Mouse (Mus musculus) spleen, adult 10 weeks (tissue): Measurements from ENCODE around the gene Olfr881. TPM values are rescaled to one million over a fixed set of nuclear protein-coding genes. Genes with fewer than 3 reads are reported as not detected.

Experiments used
- polyA plus RNA-seq: library from polyadenylated mRNA; stranded (reverse); fragments of 350-450 nt; fragmentation: Illumina TruSeq; extraction: RNeasy Lipid Tissue Mini Kit (QIAGEN cat#74804); gene quantifications from one replicate; pipeline ENCODE4 v1.2.3, GENCODE M21; 2015; ENCODE audit warnings: low replicate concordance; ENCODE audit not compliant: insufficient read depth

Gene Olfr881
- polyA plus RNA-seq: not detected

DNA sequence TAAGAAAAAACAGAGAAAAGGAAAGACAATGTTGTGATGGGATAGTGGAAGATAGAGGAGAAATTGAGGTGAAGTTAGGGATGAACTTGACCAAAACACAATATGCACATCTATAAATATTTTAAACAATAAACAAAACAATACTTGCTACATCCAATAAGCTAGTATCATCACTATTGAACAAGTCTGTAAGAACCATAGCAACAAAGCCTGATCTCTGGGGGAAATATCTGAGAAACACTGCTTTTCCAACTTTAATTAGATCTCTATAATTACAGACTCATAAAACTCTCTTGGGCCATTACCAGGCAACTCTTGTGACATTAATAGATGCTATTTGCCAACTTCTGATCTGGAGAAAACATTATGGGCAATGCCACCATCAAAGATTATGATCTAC, at the start of gene Olfr881:
Olfr881 (plus strand) TSS at position 301 of the 400 bp plus-strand sequence.

DNA sequence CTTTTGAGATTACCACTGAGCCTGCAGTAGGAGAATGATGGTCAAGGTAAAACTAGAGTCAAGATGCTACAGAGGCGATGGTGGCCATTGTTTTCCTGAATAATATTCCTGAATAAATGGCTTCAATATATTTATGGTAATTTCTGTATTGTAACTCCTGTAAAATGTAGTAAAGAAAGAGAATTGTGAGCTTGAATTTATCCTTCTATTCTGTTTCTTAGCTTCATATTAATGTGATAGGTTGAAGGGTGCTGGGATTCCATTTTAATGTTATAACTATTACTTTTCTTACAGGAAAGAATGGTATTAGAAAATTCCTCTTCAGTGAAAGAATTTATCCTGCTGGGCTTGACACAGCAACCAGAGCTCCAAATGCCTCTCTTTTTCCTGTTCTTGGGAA, 33.9 kb downstream of the Olfr881 start, which contains the start of gene Olfr883:
Olfr883 (plus strand) TSS at position 301 of the 400 bp plus-strand sequence.

Other genes with a start within 250 kb of the Olfr881 start
- gene Olfr874, start 246.7 kb upstream of the Olfr881 start, polyA plus RNA-seq: not detected
- not detected for gene Olfr875, start 220.0 kb upstream of the Olfr881 start, polyA plus RNA-seq
- not detected for gene Olfr876, start 188.8 kb upstream of the Olfr881 start, polyA plus RNA-seq
- gene Olfr877, start 137.6 kb upstream of the Olfr881 start, polyA plus RNA-seq: not detected
- not detected for gene Olfr145, start 95.1 kb upstream of the Olfr881 start, polyA plus RNA-seq
- gene Olfr878, start 74.0 kb upstream of the Olfr881 start, polyA plus RNA-seq: not detected
- gene Olfr883, start 34.0 kb downstream of the Olfr881 start, polyA plus RNA-seq: not detected
- not detected for gene Olfr884, start 54.7 kb downstream of the Olfr881 start, polyA plus RNA-seq
- not detected for gene Olfr885, start 69.5 kb downstream of the Olfr881 start, polyA plus RNA-seq
- gene Olfr887, start 92.2 kb downstream of the Olfr881 start, polyA plus RNA-seq: not detected
- gene Olfr888, start 116.3 kb downstream of the Olfr881 start, polyA plus RNA-seq: not detected
- not detected for gene Olfr889, start 123.4 kb downstream of the Olfr881 start, polyA plus RNA-seq
- gene Olfr890, start 150.7 kb downstream of the Olfr881 start, polyA plus RNA-seq: not detected
- not detected for gene Olfr891, start 189.0 kb downstream of the Olfr881 start, polyA plus RNA-seq
- not detected for gene Olfr893, start 216.5 kb downstream of the Olfr881 start, polyA plus RNA-seq
- gene Olfr894, start 226.2 kb downstream of the Olfr881 start, polyA plus RNA-seq: not detected